9 mouse cellular contexts compared by ENCODE assay signal in the genomic region with DNA sequence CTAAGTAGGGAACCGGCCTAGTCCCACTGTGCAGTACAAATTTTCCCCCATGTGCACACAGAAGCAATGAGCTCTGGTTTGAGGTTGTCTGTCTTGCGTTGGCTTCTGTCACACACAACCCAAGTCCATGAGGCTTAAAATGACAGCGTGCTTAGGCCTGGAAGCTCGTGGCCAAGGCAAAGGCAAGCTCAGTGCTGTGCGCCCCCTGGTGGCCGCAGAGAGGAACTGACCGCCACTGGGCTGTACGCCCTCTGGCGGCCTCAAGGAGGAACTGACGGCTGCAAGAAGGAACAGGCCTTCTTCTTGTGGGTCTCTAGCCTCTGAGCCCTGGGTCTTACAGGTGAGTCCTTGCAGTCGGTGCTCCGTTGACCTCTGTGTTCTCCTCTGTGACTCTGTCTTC. TPM values are rescaled to one million over a fixed set of nuclear protein-coding genes. Genes with fewer than 3 reads are reported as not detected.
DNase-seq lines count a peak whose midpoint lies in the region; ATAC-seq and TF ChIP-seq lines count a peak whose summit lies in the region.
"Had no signal": no experiment of that assay in that cellular context is flagged by ENCODE, and none has a peak within 500 bp of the region (broad histone marks: within the 10 kb centered on the region; RNA-seq: fewer than 3 reads in every experiment).

No protein-coding gene starts in this region.

- peak; percentile 79 to 81 for ATAC-seq in hematopoietic stem cell, adult 5-6 weeks (replicated peaks in 1 of 2; ENCODE audit: insufficient read depth in 1 of 2, low FRiP score in 2 of 2, low TSS enrichment in 1 of 2, low read depth in 1 of 2, poor library complexity in 2 of 2, severe bottlenecking in 2 of 2)

- H3K4me1 ChIP-seq in cortical plate, adult 2 months (ENCODE audit: control insufficient read depth, insufficient read depth, low read length): no peaks in the 10 kb centered on the region
- H3K4me1 ChIP-seq: limb, embryonic 13.5 days had no signal

- peak; percentile 69 to 73 for DNase-seq in cerebellum, postnatal 14 days
- DNase-seq in cerebellum, adult 9-10 months: no peak
- DNase-seq in right cerebral cortex, adult 18-20 months: peak; percentile 29
- no peak for DNase-seq in right cerebral cortex, postnatal 36 days (ENCODE audit: low spot score in 2 of 2)
- peak; percentile 26 to 27 for DNase-seq in lung, adult 18-20 months
- DNase-seq in right cerebral cortex, postnatal 14 days: peak; percentile 44

- peak; percentile 100 for TF ChIP-seq CTCF in cortical plate, adult 2 months (IDR thresholded peaks at IDR 0.05; ENCODE audit: extremely low read depth, insufficient read depth, low read length)

- no peak for TF ChIP-seq POLR2A in cortical plate, adult 2 months (IDR thresholded peaks at IDR 0.05; ENCODE audit: extremely low read depth, insufficient read depth, low read length)

- H3K27ac ChIP-seq in cortical plate, adult 2 months (ENCODE audit: insufficient read depth, low read length): no peak overlapping the region
- H3K27ac ChIP-seq: limb, embryonic 13.5 days had no signal

- H3K4me3 ChIP-seq in cortical plate, adult 2 months (ENCODE audit: insufficient read depth, low read length): no peak overlapping the region
- H3K4me3 ChIP-seq: limb, embryonic 13.5 days had no signal

RNA-seq across cellular contexts. Expression of gene Rbm19, which starts 13.5 kb away (rescaled TPM):
- 8.3 and 9.0 TPM in 2 replicates for polyA plus RNA-seq in cortical plate, adult 2 months (2012; rRNA removed)
- 17.3 and 19.5 TPM in 2 replicates for total RNA-seq in hematopoietic stem cell, adult 5-6 weeks (2017)

Comparison
In these comparisons a context has a peak if more than half of its experiments do, and no peak if none do; other contexts are left out.
1. DNase-seq: peak in cerebellum, postnatal 14 days (2 of 2), right cerebral cortex, adult 18-20 months (single experiment), lung, adult 18-20 months (2 of 2) and right cerebral cortex, postnatal 14 days (single experiment); none in cerebellum, adult 9-10 months (single experiment) and right cerebral cortex, postnatal 36 days (0 of 2).